Mouse (Mus musculus): Measurements from ENCODE around the gene Spindoc. TPM values are rescaled to one million over a fixed set of nuclear protein-coding genes. Genes with fewer than 3 reads are reported as not detected.

Gene Spindoc
- polyA plus RNA-seq, 1 experiment from 2014 or later, result 42.8 TPM

GRCm38 (mm10) chr19:7314976-7315586 lies 67.7 kb downstream of the Spindoc start:
- ATAC-seq (ENCODE audit: low FRiP score, low read depth), result no peak
- no peaks in the 10 kb centered on the region for H3K9me3 ChIP-seq
- no peak overlapping the region for H3K9ac ChIP-seq
- H3K4me3 ChIP-seq, result no peak overlapping the region
- 87% methylated on average over 8 of the region's 8 CpGs for WGBS
- peaks cover 15% of the 10 kb centered on the region for H3K4me1 ChIP-seq
- no peak overlapping the region for H3K4me2 ChIP-seq (replicated peaks)
- H3K27me3 ChIP-seq (replicated peaks), result no peaks in the 10 kb centered on the region
- H3K36me3 ChIP-seq, result no peaks in the 10 kb centered on the region
- H3K27ac ChIP-seq, result no peak overlapping the region

GRCm38 (mm10) chr19:7313660-7314059 lies 69.1 kb downstream of the Spindoc start:
- H3K27me3 ChIP-seq (replicated peaks), result no peaks in the 10 kb centered on the region
- 84% methylated on average over 2 of the region's 2 CpGs for whole genome bisulfite sequencing
- ATAC-seq (ENCODE audit: low FRiP score, low read depth), result no peak
- no peak overlapping the region for H3K4me3 ChIP-seq
- peaks cover 28% of the 10 kb centered on the region for H3K4me1 ChIP-seq
- no peaks in the 10 kb centered on the region for H3K36me3 ChIP-seq
- H3K27ac ChIP-seq, result no peak overlapping the region
- no peak overlapping the region for H3K9ac ChIP-seq
- no peaks in the 10 kb centered on the region for H3K9me3 ChIP-seq
- no peak overlapping the region for H3K4me2 ChIP-seq (replicated peaks)

GRCm38 (mm10) chr19:7311306-7311705 lies 71.5 kb downstream of the Spindoc start:
- no peak overlapping the region for H3K4me3 ChIP-seq
- H3K9me3 ChIP-seq, result no peaks in the 10 kb centered on the region
- H3K9ac ChIP-seq, result no peak overlapping the region
- no peak overlapping the region for H3K4me2 ChIP-seq (replicated peaks)
- H3K36me3 ChIP-seq, result no peaks in the 10 kb centered on the region
- no peak for ATAC-seq (ENCODE audit: low FRiP score, low read depth)
- no peak overlapping the region for H3K27ac ChIP-seq
- peaks cover 48% of the 10 kb centered on the region for H3K4me1 ChIP-seq
- 50% methylated on average over 10 of the region's 10 CpGs for WGBS
- H3K27me3 ChIP-seq (replicated peaks), result no peaks in the 10 kb centered on the region

DNA sequence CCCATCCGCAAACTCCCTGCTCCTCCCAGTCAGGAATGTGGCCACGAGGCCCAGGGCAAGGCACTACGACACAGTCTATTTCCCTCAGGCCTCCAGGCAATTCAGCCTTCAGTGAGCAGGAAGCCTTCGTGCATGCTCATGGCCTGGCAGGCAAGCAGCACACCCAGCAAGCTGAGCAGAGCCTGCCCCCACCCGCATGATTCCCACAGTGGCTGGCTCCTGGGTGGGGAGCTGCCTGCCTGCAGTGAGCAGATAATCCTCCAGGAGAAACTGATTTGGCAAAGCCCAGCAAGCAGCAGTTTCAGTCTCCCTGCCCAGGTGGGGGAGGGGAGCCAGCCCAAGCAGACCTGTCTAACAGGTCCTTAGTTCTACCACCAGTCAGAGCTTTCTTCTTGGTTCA lies 72.1 kb downstream of the Spindoc start:
- Histone ChIP-seq H3K27ac (no peak overlapping the region), H3K9ac (no peak overlapping the region), H3K4me2 (replicated peaks) (no peak overlapping the region), H3K36me3 (no peaks in the 10 kb centered on the region), H3K4me1 (peaks cover 48% of the 10 kb centered on the region), H3K9me3 (no peaks in the 10 kb centered on the region), H3K27me3 (replicated peaks) (no peaks in the 10 kb centered on the region), H3K4me3 (no peak overlapping the region)
- 31% methylated on average over 5 of the region's 5 CpGs for WGBS
- ATAC-seq (ENCODE audit: low FRiP score, low read depth), result no peak

GRCm38 (mm10) chr19:7309738-7310330 lies 73.0 kb downstream of the Spindoc start:
- H3K27ac ChIP-seq, result no peak overlapping the region
- H3K36me3 ChIP-seq, result no peaks in the 10 kb centered on the region
- H3K4me2 ChIP-seq (replicated peaks), result no peak overlapping the region
- no peaks in the 10 kb centered on the region for H3K9me3 ChIP-seq
- no peak overlapping the region for H3K9ac ChIP-seq
- H3K4me3 ChIP-seq, result no peak overlapping the region
- ATAC-seq (ENCODE audit: low FRiP score, low read depth), result no peak
- WGBS, result 76% methylated on average over 2 of the region's 2 CpGs
- no peaks in the 10 kb centered on the region for H3K27me3 ChIP-seq (replicated peaks)
- H3K4me1 ChIP-seq, result peaks cover 48% of the 10 kb centered on the region

GRCm38 (mm10) chr19:7307995-7308770 lies 74.6 kb downstream of the Spindoc start:
- Histone ChIP-seq H3K4me3 (no peak overlapping the region), H3K27me3 (replicated peaks) (no peaks in the 10 kb centered on the region), H3K36me3 (peaks cover 6% of the 10 kb centered on the region; the same call in 1 of the 2 replicates), H3K4me2 (replicated peaks) (peak overlapping the region; percentile 34), H3K27ac (peak overlapping the region; percentile 15), H3K4me1 (peaks cover 48% of the 10 kb centered on the region), H3K9ac (no peak overlapping the region; the same call in 1 of the 2 replicates), H3K9me3 (no peaks in the 10 kb centered on the region)
- WGBS, result 48% methylated on average over 8 of the region's 8 CpGs
- ATAC-seq (ENCODE audit: low FRiP score, low read depth), result peak; percentile 82

DNA sequence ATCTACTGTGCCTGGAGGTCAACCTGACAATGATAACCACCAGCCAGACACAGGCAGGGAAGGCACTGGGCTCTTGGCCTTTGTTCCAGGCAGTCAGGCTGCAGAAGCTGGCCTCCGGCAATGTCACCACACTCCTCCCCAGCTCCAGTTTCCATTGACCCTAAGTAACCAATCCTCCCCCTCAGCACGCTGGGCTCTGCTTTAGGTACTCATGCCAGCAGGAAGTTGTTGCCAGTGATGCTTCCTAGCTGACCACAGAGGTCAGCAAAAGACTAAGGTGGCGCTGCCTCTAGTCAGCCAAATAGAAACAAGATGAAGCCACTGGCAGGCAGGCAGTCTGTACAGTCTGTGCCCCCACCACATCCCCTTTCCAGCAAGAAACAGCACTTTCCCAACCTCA lies 75.8 kb downstream of the Spindoc start:
- no peak overlapping the region for H3K27ac ChIP-seq
- no peaks in the 10 kb centered on the region for H3K27me3 ChIP-seq (replicated peaks)
- H3K4me3 ChIP-seq, result no peak overlapping the region

GRCm38 (mm10) chr19:7305380-7306310 lies 77.1 kb downstream of the Spindoc start:
- H3K4me1 ChIP-seq, result peaks cover 38% of the 10 kb centered on the region
- H3K9me3 ChIP-seq, result no peaks in the 10 kb centered on the region
- no peak overlapping the region for H3K27ac ChIP-seq
- H3K4me3 ChIP-seq, result no peak overlapping the region
- H3K4me2 ChIP-seq (replicated peaks), result no peak overlapping the region
- WGBS, result 91% methylated on average over 11 of the region's 11 CpGs
- H3K27me3 ChIP-seq (replicated peaks), result no peaks in the 10 kb centered on the region
- peaks cover 6% of the 10 kb centered on the region for H3K36me3 ChIP-seq
- H3K9ac ChIP-seq, result no peak overlapping the region
- no peak for ATAC-seq (ENCODE audit: low FRiP score, low read depth)

More for the DNA sequence above, 75.8 kb downstream of the Spindoc start:
- WGBS, result 71% methylated on average over 3 of the region's 3 CpGs
- no peak for ATAC-seq (ENCODE audit: low FRiP score, low read depth)
- peaks cover 6% of the 10 kb centered on the region; the same call in 1 of the 2 replicates for H3K36me3 ChIP-seq
- peaks cover 48% of the 10 kb centered on the region for H3K4me1 ChIP-seq
- H3K4me2 ChIP-seq (replicated peaks), result no peak overlapping the region
- H3K9ac ChIP-seq, result no peak overlapping the region
- no peaks in the 10 kb centered on the region for H3K9me3 ChIP-seq

GRCm38 (mm10) chr19:7304801-7305200 lies 78.0 kb downstream of the Spindoc start:
- no peak for ATAC-seq (ENCODE audit: low FRiP score, low read depth)
- no peaks in the 10 kb centered on the region for H3K9me3 ChIP-seq
- H3K9ac ChIP-seq, result no peak overlapping the region
- no peak overlapping the region for H3K4me2 ChIP-seq (replicated peaks)
- H3K27ac ChIP-seq, result no peak overlapping the region
- H3K4me3 ChIP-seq, result no peak overlapping the region
- WGBS, result 76% methylated on average over 2 of the region's 2 CpGs
- peaks cover 31% of the 10 kb centered on the region for H3K4me1 ChIP-seq
- H3K36me3 ChIP-seq, result peaks cover 6% of the 10 kb centered on the region
- no peaks in the 10 kb centered on the region for H3K27me3 ChIP-seq (replicated peaks)

Data from neural tube, embryonic 12.5 days (tissue).